Mouse (Mus musculus) forebrain, embryonic 15.5 days (tissue): ENCODE measurements around the gene Rpl3. TPM values are rescaled to one million over a fixed set of nuclear protein-coding genes. Genes with fewer than 3 reads are reported as not detected.
A peak's percentile ranks its signal among the peaks of the same experiment; 100 is the strongest.

ENCODE experiments used
- ATAC-seq: fragments of 200-750 bp; cut with Nextera tagmentation; replicated peaks from 2 replicates; pipeline ENCODE4 v1.8.0; 2017; ENCODE audit warnings: mild to moderate bottlenecking, moderate TSS enrichment, moderate library complexity
- H3K27ac ChIP-seq: fragments of 300-500 bp; sonication (generic); replicated peaks from 2 replicates; pipeline ENCODE4 v1.5.1; 2015; ENCODE audit warnings: mild to moderate bottlenecking, inconsistent platforms
- H3K27me3 ChIP-seq: fragments of 300-500 bp; sonication (generic); 2 replicates; pipeline ENCODE4 v1.6.1; 2015; ENCODE audit warnings: inconsistent platforms
- H3K36me3 ChIP-seq: fragments of 300-500 bp; sonication (generic); 2 replicates; pipeline ENCODE4 v1.6.1; 2015; ENCODE audit warnings: mild to moderate bottlenecking, inconsistent platforms
- H3K4me1 ChIP-seq: fragments of 300-500 bp; sonication (generic); 2 replicates; pipeline ENCODE4 v1.6.1; 2015; ENCODE audit warnings: inconsistent platforms
- H3K4me2 ChIP-seq: fragments of 300-500 bp; sonication (generic); replicated peaks from 2 replicates; pipeline ENCODE4 v1.6.1; 2015; ENCODE audit warnings: mild to moderate bottlenecking, inconsistent platforms
- H3K4me3 ChIP-seq: fragments of 300-500 bp; sonication (generic); 2 replicates; pipeline ENCODE4 v1.5.1; 2015; ENCODE audit warnings: mild to moderate bottlenecking, inconsistent platforms
- H3K9ac ChIP-seq: fragments of 300-500 bp; sonication (generic); replicated peaks from 2 replicates; pipeline ENCODE4 v1.6.1; 2015; ENCODE audit warnings: mild to moderate bottlenecking, inconsistent platforms
- H3K9me3 ChIP-seq: fragments of 300-500 bp; sonication (generic); 2 replicates; pipeline ENCODE4 v1.6.1; 2016; ENCODE audit warnings: inconsistent platforms
- WGBS: fragments of 180-500 bp; shearing (Covaris S2); methylation state at CpG from one replicate; pipeline ENCODE4 v1.1.7; 2015; ENCODE audit warnings: mixed read lengths; 5-methylcytosine and 5-hydroxymethylcytosine counted together
- polyA plus RNA-seq: library from polyadenylated mRNA; unstranded; fragments of >200 nt; fragmentation: Nextera tagmentation; extraction: Ambion mirVana; gene quantifications from 2 replicates; pipeline ENCODE4 v1.2.1, GENCODE M21; 2015

Rpl3 gene
- polyA plus RNA-seq, 1 experiment from 2014 or later: 641 TPM

- no peak overlapping the region for H3K4me3 ChIP-seq
- H3K9me3 ChIP-seq: no peaks in the 10 kb centered on the region
- no peaks in the 10 kb centered on the region for H3K4me1 ChIP-seq
- ATAC-seq: no peak
- H3K4me2 ChIP-seq: no peak overlapping the region
- peaks cover 19% of the 10 kb centered on the region for H3K36me3 ChIP-seq
- H3K9ac ChIP-seq: no peak overlapping the region
- WGBS: 84% methylated on average over 12 of the region's 12 CpGs
- no peaks in the 10 kb centered on the region for H3K27me3 ChIP-seq
- no peak overlapping the region for H3K27ac ChIP-seq
These were observed 19.8 kb upstream of the Rpl3 start for GRCm38 (mm10) chr15:80111436-80111835.

GRCm38 (mm10) chr15:80107575-80107974 is 15.9 kb upstream of the Rpl3 start:
- Histone ChIP-seq H3K36me3 (peaks cover 11% of the 10 kb centered on the region), H3K4me3 (no peak overlapping the region), H3K27me3 (no peaks in the 10 kb centered on the region), H3K27ac (no peak overlapping the region), H3K4me1 (no peaks in the 10 kb centered on the region), H3K9me3 (no peaks in the 10 kb centered on the region), H3K4me2 (no peak overlapping the region), H3K9ac (no peak overlapping the region)
- 94% methylated on average over 3 of the region's 3 CpGs for WGBS
- no peak for ATAC-seq

- no peak overlapping the region for H3K27ac ChIP-seq
- H3K4me2 ChIP-seq: no peak overlapping the region
- no peaks in the 10 kb centered on the region for H3K4me1 ChIP-seq
- peaks cover 7% of the 10 kb centered on the region for H3K36me3 ChIP-seq
- H3K4me3 ChIP-seq: no peak overlapping the region
- 97% methylated on average over 8 of the region's 8 CpGs for WGBS
- no peak overlapping the region for H3K9ac ChIP-seq
- no peaks in the 10 kb centered on the region for H3K9me3 ChIP-seq
- no peak for ATAC-seq
- no peaks in the 10 kb centered on the region for H3K27me3 ChIP-seq
These were observed 15.5 kb upstream of the Rpl3 start for GRCm38 (mm10) chr15:80107143-80107542.

GRCm38 (mm10) chr15:80105490-80106410 is 14.1 kb upstream of the Rpl3 start:
- Histone ChIP-seq H3K9ac (no peak overlapping the region), H3K4me2 (no peak overlapping the region), H3K36me3 (no peaks in the 10 kb centered on the region), H3K9me3 (no peaks in the 10 kb centered on the region), H3K4me3 (no peak overlapping the region), H3K27me3 (no peaks in the 10 kb centered on the region), H3K4me1 (peaks cover 9% of the 10 kb centered on the region), H3K27ac (0 out of 2 replicates have a peak overlapping the region, but pooled peaks have one; percentile 23)
- WGBS: 74% methylated on average over 12 of the region's 12 CpGs
- ATAC-seq: no peak

- 89% methylated on average over 6 of the region's 6 CpGs for WGBS
- H3K27me3 ChIP-seq: no peaks in the 10 kb centered on the region
- no peak overlapping the region for H3K4me2 ChIP-seq
- H3K4me3 ChIP-seq: no peak overlapping the region
- H3K9ac ChIP-seq: no peak overlapping the region
- H3K27ac ChIP-seq: no peak overlapping the region
- peaks cover 22% of the 10 kb centered on the region for H3K4me1 ChIP-seq
- no peaks in the 10 kb centered on the region for H3K36me3 ChIP-seq
- no peaks in the 10 kb centered on the region for H3K9me3 ChIP-seq
- no peak for ATAC-seq
These were observed 10.8 kb upstream of the Rpl3 start for GRCm38 (mm10) chr15:80102495-80102894.

- H3K27me3 ChIP-seq: no peaks in the 10 kb centered on the region
- ATAC-seq: no peak
- 79% methylated on average over 6 of the region's 6 CpGs for whole genome bisulfite sequencing
- H3K27ac ChIP-seq: peak overlapping the region; percentile 77
- H3K9ac ChIP-seq: no peak overlapping the region
- no peak overlapping the region for H3K4me3 ChIP-seq
- no peaks in the 10 kb centered on the region for H3K9me3 ChIP-seq
- no peak overlapping the region for H3K4me2 ChIP-seq
- peaks cover 31% of the 10 kb centered on the region for H3K4me1 ChIP-seq
- no peaks in the 10 kb centered on the region for H3K36me3 ChIP-seq
These were observed 9.8 kb upstream of the Rpl3 start for GRCm38 (mm10) chr15:80101503-80101902.

- peak overlapping the region; percentile 77 for H3K27ac ChIP-seq
- peaks cover 34% of the 10 kb centered on the region for H3K4me1 ChIP-seq
- no peaks in the 10 kb centered on the region for H3K9me3 ChIP-seq
- no peaks in the 10 kb centered on the region for H3K36me3 ChIP-seq
- no peak overlapping the region for H3K4me3 ChIP-seq
- WGBS: 74% methylated on average over 10 of the region's 10 CpGs
- ATAC-seq: no peak
- no peaks in the 10 kb centered on the region for H3K27me3 ChIP-seq
- H3K4me2 ChIP-seq: no peak overlapping the region; the same call in 1 of the 2 replicates
- H3K9ac ChIP-seq: no peak overlapping the region
These were observed 9.2 kb upstream of the Rpl3 start for GRCm38 (mm10) chr15:80100871-80101270.

GRCm38 (mm10) chr15:80100196-80100595 is 8.5 kb upstream of the Rpl3 start:
- Histone ChIP-seq H3K27ac (peak overlapping the region; percentile 77; the same call in 1 of the 2 replicates), H3K27me3 (no peaks in the 10 kb centered on the region), H3K9ac (no peak overlapping the region), H3K4me1 (peaks cover 34% of the 10 kb centered on the region), H3K4me3 (no peak overlapping the region), H3K9me3 (no peaks in the 10 kb centered on the region), H3K36me3 (no peaks in the 10 kb centered on the region), H3K4me2 (no peak overlapping the region)
- ATAC-seq: no peak
- WGBS: 72% methylated on average over 3 of the region's 3 CpGs

- ATAC-seq: no peak
- Histone ChIP-seq H3K27me3 (no peaks in the 10 kb centered on the region), H3K4me1 (peaks cover 34% of the 10 kb centered on the region), H3K36me3 (no peaks in the 10 kb centered on the region), H3K9ac (no peak overlapping the region), H3K4me3 (no peak overlapping the region), H3K4me2 (no peak overlapping the region), H3K9me3 (no peaks in the 10 kb centered on the region), H3K27ac (no peak overlapping the region)
- 81% methylated on average over 3 of the region's 3 CpGs for WGBS
These were observed 7.8 kb upstream of the Rpl3 start for GRCm38 (mm10) chr15:80099477-80099876.

GRCm38 (mm10) chr15:80098809-80099208 is 7.1 kb upstream of the Rpl3 start:
- Histone ChIP-seq H3K4me3 (no peak overlapping the region), H3K4me1 (peaks cover 34% of the 10 kb centered on the region), H3K9me3 (no peaks in the 10 kb centered on the region), H3K27ac (no peak overlapping the region), H3K9ac (no peak overlapping the region), H3K36me3 (no peaks in the 10 kb centered on the region), H3K27me3 (no peaks in the 10 kb centered on the region), H3K4me2 (no peak overlapping the region)
- no peak for ATAC-seq
- WGBS: 58% methylated on average over 9 of the region's 9 CpGs

GRCm38 (mm10) chr15:80097999-80098461 is 6.4 kb upstream of the Rpl3 start:
- Histone ChIP-seq H3K9ac (no peak overlapping the region), H3K4me2 (no peak overlapping the region), H3K9me3 (no peaks in the 10 kb centered on the region), H3K4me1 (peaks cover 34% of the 10 kb centered on the region), H3K27me3 (no peaks in the 10 kb centered on the region), H3K36me3 (no peaks in the 10 kb centered on the region), H3K27ac (no peak overlapping the region), H3K4me3 (no peak overlapping the region)
- WGBS: 35% methylated on average over 8 of the region's 8 CpGs
- ATAC-seq: no peak

- Histone ChIP-seq H3K27ac (no peak overlapping the region), H3K4me2 (no peak overlapping the region)
- no peak for ATAC-seq
These were observed 5.5 kb upstream of the Rpl3 start for GRCm38 (mm10) chr15:80096946-80097881.

More at GRCm38 (mm10) chr15:80096946-80097881, 5.5 kb upstream of the Rpl3 start:
- Histone ChIP-seq H3K4me3 (no peak overlapping the region), H3K4me1 (peaks cover 42% of the 10 kb centered on the region), H3K36me3 (no peaks in the 10 kb centered on the region), H3K27me3 (no peaks in the 10 kb centered on the region), H3K9ac (0 out of 2 replicates have a peak overlapping the region, but pooled peaks have one; percentile 9), H3K9me3 (no peaks in the 10 kb centered on the region)
- WGBS: 19% methylated on average over 16 of the region's 20 CpGs
